Mouse (Mus musculus): ENCODE measurements at regions not wholly inside any gene's neighbourhood (a gene's known extent, or its start where the extent isn't known, plus 50 kb on each side); places are given as distances from the start of the nearest gene placed in this dataset.

DNA sequence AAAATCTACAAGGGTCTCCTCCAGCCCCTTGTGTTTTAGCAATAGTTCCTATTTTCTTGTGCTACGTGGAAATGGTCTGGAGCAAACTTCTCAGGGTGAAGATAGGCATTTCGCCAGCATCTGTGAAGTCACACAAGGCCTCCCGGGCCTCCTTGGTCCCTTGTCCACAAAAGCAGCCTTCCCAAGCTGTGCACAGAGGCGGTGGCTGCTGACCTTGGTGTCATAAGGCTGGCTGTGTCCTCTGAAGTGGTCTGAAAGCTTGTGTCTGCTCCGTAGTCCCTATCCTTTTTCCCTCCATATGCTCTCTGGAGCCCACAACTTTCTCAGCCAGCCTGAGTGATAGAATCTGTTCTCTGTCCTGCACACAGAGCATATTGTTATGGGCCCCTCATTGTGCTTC is 1099.4 kb downstream of the Mrps31 start:
- in situ Hi-C loops (cut with MboI; ENCODE audit: low sequenced_read_pairs in 2 of 2, unreplicated experiment in 2 of 2), result loop anchor here in 1 of 2 experiments (25.0 kb wide), 1 partner anchor 173 kb away; no protein-coding TSS in a partner anchor
- H3K27ac ChIP-seq (ENCODE audit: insufficient read depth, low read depth, low read length, poor library complexity, severe bottlenecking), result no peak overlapping the region
- H3K4me3 ChIP-seq (ENCODE audit: insufficient read depth in 1 of 2, low read depth in 1 of 2, low read length in 2 of 2, poor library complexity in 1 of 2, severe bottlenecking in 1 of 2), result no peak overlapping the region
- TF ChIP-seq HCFC1 (IDR thresholded peaks at IDR 0.05; ENCODE audit: borderline replicate concordance, insufficient read depth, low read length) (no peak), ZNF384 (IDR thresholded peaks at IDR 0.05; ENCODE audit: low read depth, low read length) (no peak), MAFK (IDR thresholded peaks at IDR 0.05; ENCODE audit: insufficient read depth, low read depth, low read length) (no peak), CHD2 (IDR thresholded peaks at IDR 0.05; ENCODE audit: low read depth, low read length) (no peak), ZC3H11A (IDR thresholded peaks at IDR 0.05; ENCODE audit: borderline replicate concordance, low read depth, low read length) (no peak)
- H3K36me3 ChIP-seq (ENCODE audit: control insufficient read depth, insufficient read depth, low read length, poor library complexity, severe bottlenecking), result no peaks in the 10 kb centered on the region
- no peaks in the 10 kb centered on the region for H3K4me1 ChIP-seq (ENCODE audit: control insufficient read depth in 2 of 2, insufficient read depth in 2 of 2, low read length in 2 of 2, poor library complexity in 1 of 2)
- no peak overlapping the region for H3K9ac ChIP-seq (ENCODE audit: insufficient read depth, low read depth, low read length, poor library complexity, severe bottlenecking)
- no peaks in the 10 kb centered on the region for H3K9me3 ChIP-seq (ENCODE audit: control insufficient read depth, insufficient read depth, low read depth, low read length)
- no peak for DNase-seq (ENCODE audit: low read depth, low spot score)

DNA sequence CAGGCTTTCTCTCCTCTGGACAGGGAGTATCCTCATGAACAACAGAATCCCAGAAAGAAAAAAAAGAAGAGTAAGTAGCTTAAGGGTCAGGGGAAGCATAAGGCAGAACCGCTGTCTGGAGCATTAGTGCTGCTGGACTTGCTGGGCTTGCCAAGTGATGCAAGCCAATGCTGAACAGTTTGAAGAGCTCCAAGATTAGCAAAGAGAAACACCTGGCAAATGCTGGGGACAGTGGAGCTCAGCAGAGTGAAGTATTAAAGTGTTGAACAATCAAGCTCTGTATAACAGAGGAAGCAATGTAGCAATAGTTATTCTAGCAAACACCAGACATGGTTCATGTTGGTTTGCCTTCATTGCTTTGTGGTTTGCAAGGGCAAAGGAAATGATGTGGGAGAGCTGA is 1100.1 kb downstream of the Mrps31 start:
- TF ChIP-seq MAFK (IDR thresholded peaks at IDR 0.05; ENCODE audit: insufficient read depth, low read depth, low read length), result no peak
- H3K9me3 ChIP-seq (ENCODE audit: control insufficient read depth, insufficient read depth, low read depth, low read length), result no peaks in the 10 kb centered on the region

DNA sequence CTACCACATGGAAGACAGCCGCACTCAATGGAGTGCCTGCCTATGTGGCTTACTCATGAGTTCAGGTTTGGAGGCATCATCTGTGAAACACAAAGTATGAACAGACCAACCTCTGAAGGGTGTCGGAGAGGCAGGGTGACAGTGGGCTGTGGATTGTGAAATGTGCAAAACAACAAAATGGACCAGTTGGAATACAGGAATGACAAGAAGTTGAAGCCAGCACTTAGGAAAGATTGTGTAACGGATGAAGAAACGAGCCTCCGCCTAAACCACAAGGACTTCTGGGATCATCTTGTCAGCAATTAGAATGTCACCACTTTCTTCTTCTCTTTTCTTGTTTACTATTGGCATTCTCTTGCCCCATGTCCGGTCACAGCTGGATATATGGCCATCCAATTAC is 1100.6 kb downstream of the Mrps31 start:
- H3K36me3 ChIP-seq (ENCODE audit: control insufficient read depth, insufficient read depth, low read length, poor library complexity, severe bottlenecking), result no peaks in the 10 kb centered on the region
- H3K9me3 ChIP-seq (ENCODE audit: control insufficient read depth, insufficient read depth, low read depth, low read length), result no peaks in the 10 kb centered on the region
- TF ChIP-seq ZC3H11A (IDR thresholded peaks at IDR 0.05; ENCODE audit: borderline replicate concordance, low read depth, low read length), result no peak
- no peak overlapping the region for H3K27ac ChIP-seq (ENCODE audit: insufficient read depth, low read depth, low read length, poor library complexity, severe bottlenecking)
- no peaks in the 10 kb centered on the region for H3K4me1 ChIP-seq (ENCODE audit: control insufficient read depth in 2 of 2, insufficient read depth in 2 of 2, low read length in 2 of 2, poor library complexity in 1 of 2)
- H3K9ac ChIP-seq (ENCODE audit: insufficient read depth, low read depth, low read length, poor library complexity, severe bottlenecking), result no peak overlapping the region
- DNase-seq (ENCODE audit: low read depth, low spot score), result no peak
- in situ Hi-C loops (cut with MboI; ENCODE audit: low sequenced_read_pairs in 2 of 2, unreplicated experiment in 2 of 2), result loop anchor here in 1 of 2 experiments (25.0 kb wide), 1 partner anchor 174 kb away; no protein-coding TSS in a partner anchor
- no peak overlapping the region for H3K4me3 ChIP-seq (ENCODE audit: insufficient read depth in 1 of 2, low read depth in 1 of 2, low read length in 2 of 2, poor library complexity in 1 of 2, severe bottlenecking in 1 of 2)

More for the DNA sequence above, 1100.1 kb downstream of the Mrps31 start:
- no peaks in the 10 kb centered on the region for H3K4me1 ChIP-seq (ENCODE audit: control insufficient read depth in 2 of 2, insufficient read depth in 2 of 2, low read length in 2 of 2, poor library complexity in 1 of 2)
- no peaks in the 10 kb centered on the region for H3K36me3 ChIP-seq (ENCODE audit: control insufficient read depth, insufficient read depth, low read length, poor library complexity, severe bottlenecking)
- H3K27ac ChIP-seq (ENCODE audit: insufficient read depth, low read depth, low read length, poor library complexity, severe bottlenecking), result no peak overlapping the region
- DNase-seq (ENCODE audit: low read depth, low spot score), result no peak
- H3K9ac ChIP-seq (ENCODE audit: insufficient read depth, low read depth, low read length, poor library complexity, severe bottlenecking), result no peak overlapping the region
- in situ Hi-C loops (cut with MboI; ENCODE audit: low sequenced_read_pairs in 2 of 2, unreplicated experiment in 2 of 2), result loop anchor here in 1 of 2 experiments (25.0 kb wide), 1 partner anchor 174 kb away; no protein-coding TSS in a partner anchor
- no peak overlapping the region for H3K4me3 ChIP-seq (ENCODE audit: insufficient read depth in 1 of 2, low read depth in 1 of 2, low read length in 2 of 2, poor library complexity in 1 of 2, severe bottlenecking in 1 of 2)

DNA sequence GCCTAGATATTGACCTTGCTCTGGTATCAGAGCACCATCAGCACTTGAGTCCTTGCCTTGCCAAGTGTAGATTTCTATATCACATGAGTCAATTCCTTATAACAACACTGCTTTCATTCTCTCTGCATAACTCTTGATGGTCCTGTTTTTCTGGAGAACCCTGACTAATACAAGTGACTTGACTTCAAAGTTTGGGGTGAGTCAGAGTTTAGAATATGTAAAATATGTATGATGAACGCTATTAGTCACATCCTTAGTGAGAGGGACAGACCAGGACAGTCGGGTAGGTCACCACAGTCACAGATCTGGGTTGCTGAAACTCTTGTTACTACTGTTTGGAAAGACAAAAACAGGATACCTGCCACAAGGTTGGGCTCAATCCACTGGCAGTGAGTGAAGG is 1105.3 kb downstream of the Mrps31 start:
- no peaks in the 10 kb centered on the region for H3K9me3 ChIP-seq (ENCODE audit: control insufficient read depth, insufficient read depth, low read depth, low read length)
- H3K36me3 ChIP-seq (ENCODE audit: control insufficient read depth, insufficient read depth, low read length, poor library complexity, severe bottlenecking), result no peaks in the 10 kb centered on the region
- H3K4me1 ChIP-seq (ENCODE audit: control insufficient read depth in 2 of 2, insufficient read depth in 2 of 2, low read length in 2 of 2, poor library complexity in 1 of 2), result no peaks in the 10 kb centered on the region
- no peak overlapping the region for H3K27ac ChIP-seq (ENCODE audit: insufficient read depth, low read depth, low read length, poor library complexity, severe bottlenecking)
- H3K9ac ChIP-seq (ENCODE audit: insufficient read depth, low read depth, low read length, poor library complexity, severe bottlenecking), result no peak overlapping the region
- DNase-seq (ENCODE audit: low read depth, low spot score), result no peak
- no peak for TF ChIP-seq ZNF384 (IDR thresholded peaks at IDR 0.05; ENCODE audit: low read depth, low read length)
- TF ChIP-seq HCFC1 (IDR thresholded peaks at IDR 0.05; ENCODE audit: borderline replicate concordance, insufficient read depth, low read length), result no peak
- no peak for TF ChIP-seq ZC3H11A (IDR thresholded peaks at IDR 0.05; ENCODE audit: borderline replicate concordance, low read depth, low read length)
- TF ChIP-seq CHD2 (IDR thresholded peaks at IDR 0.05; ENCODE audit: low read depth, low read length), result no peak
- no peak for TF ChIP-seq MAFK (IDR thresholded peaks at IDR 0.05; ENCODE audit: insufficient read depth, low read depth, low read length)
- in situ Hi-C loops (cut with MboI; ENCODE audit: low sequenced_read_pairs in 2 of 2, unreplicated experiment in 2 of 2), result loop anchor here in 1 of 2 experiments (25.0 kb wide), 1 partner anchor 179 kb away; no protein-coding TSS in a partner anchor
- H3K4me3 ChIP-seq (ENCODE audit: insufficient read depth in 1 of 2, low read depth in 1 of 2, low read length in 2 of 2, poor library complexity in 1 of 2, severe bottlenecking in 1 of 2), result no peak overlapping the region

DNA sequence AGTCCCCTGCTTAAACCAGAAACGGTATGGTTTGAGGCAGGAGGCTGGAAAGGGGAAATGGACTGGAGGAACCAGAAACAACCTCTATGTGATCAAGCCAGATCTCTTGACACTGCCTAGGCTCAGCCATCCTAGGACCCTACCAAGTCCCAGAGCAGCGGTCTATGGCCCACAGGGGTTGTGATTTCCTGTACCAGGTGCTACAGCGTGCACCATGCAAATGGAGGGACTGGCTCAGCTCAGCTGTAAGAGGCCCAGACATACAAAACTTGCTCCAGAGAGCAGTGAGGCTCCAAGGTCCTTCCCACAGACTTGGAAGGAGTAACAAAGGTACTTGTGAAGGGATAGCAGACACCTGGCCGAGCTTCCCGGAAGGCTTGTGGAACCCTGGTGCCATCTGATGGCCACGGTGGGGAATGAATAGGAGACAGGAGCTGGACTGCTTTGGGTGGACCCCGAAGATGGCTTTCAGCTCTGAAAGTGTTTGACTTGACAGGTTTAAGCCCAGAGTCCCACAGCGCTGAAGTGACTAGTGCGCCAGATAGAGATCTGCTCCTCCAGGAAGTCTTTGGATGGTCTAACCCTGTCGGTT is 1120.5 kb downstream of the Mrps31 start:
- peak; percentile 29 for DNase-seq (ENCODE audit: low read depth, low spot score)
- no peak overlapping the region for H3K9ac ChIP-seq (ENCODE audit: insufficient read depth, low read depth, low read length, poor library complexity, severe bottlenecking)
- no peak overlapping the region for H3K27ac ChIP-seq (ENCODE audit: insufficient read depth, low read depth, low read length, poor library complexity, severe bottlenecking)
- no peaks in the 10 kb centered on the region for H3K4me1 ChIP-seq (ENCODE audit: control insufficient read depth in 2 of 2, insufficient read depth in 2 of 2, low read length in 2 of 2, poor library complexity in 1 of 2)
- no peaks in the 10 kb centered on the region for H3K9me3 ChIP-seq (ENCODE audit: control insufficient read depth, insufficient read depth, low read depth, low read length)
- no peaks in the 10 kb centered on the region for H3K36me3 ChIP-seq (ENCODE audit: control insufficient read depth, insufficient read depth, low read length, poor library complexity, severe bottlenecking)
- no peak overlapping the region for H3K4me3 ChIP-seq (ENCODE audit: insufficient read depth in 1 of 2, low read depth in 1 of 2, low read length in 2 of 2, poor library complexity in 1 of 2, severe bottlenecking in 1 of 2)
- TF ChIP-seq ZC3H11A (IDR thresholded peaks at IDR 0.05; ENCODE audit: borderline replicate concordance, low read depth, low read length), result peak; percentile 86
- TF ChIP-seq ZNF384 (IDR thresholded peaks at IDR 0.05; ENCODE audit: low read depth, low read length), result no peak
- no peak for TF ChIP-seq CHD2 (IDR thresholded peaks at IDR 0.05; ENCODE audit: low read depth, low read length)
- no peak for TF ChIP-seq HCFC1 (IDR thresholded peaks at IDR 0.05; ENCODE audit: borderline replicate concordance, insufficient read depth, low read length)
- no peak for TF ChIP-seq MAFK (IDR thresholded peaks at IDR 0.05; ENCODE audit: insufficient read depth, low read depth, low read length)
- in situ Hi-C loops (cut with MboI; ENCODE audit: low sequenced_read_pairs in 2 of 2, unreplicated experiment in 2 of 2), result no loop called here
